Mouse (Mus musculus) thymus, adult 2 months (tissue): ENCODE data around the gene Hcfc1. TPM values are rescaled to one million over a fixed set of nuclear protein-coding genes. Genes with fewer than 3 reads are reported as not detected.
A peak's percentile ranks its signal among the peaks of the same experiment; 100 is the strongest.

Source experiments
- DNase-seq: peaks from one replicate; pipeline ENCODE4 v3.0.0; 2021
- H3K27ac ChIP-seq: fragments of 200-500 bp; 2 replicates; pipeline ENCODE4 v1.5.1; 2012; ENCODE audit warnings: low read length, control low read depth; ENCODE audit not compliant: control insufficient read depth, insufficient read depth
- H3K27me3 ChIP-seq: fragments of 200-500 bp; 2 replicates; pipeline ENCODE4 v1.6.1; 2012; ENCODE audit warnings: mild to moderate bottlenecking, low read length, moderate library complexity, mixed read lengths; ENCODE audit not compliant: control insufficient read depth, insufficient read depth
- H3K36me3 ChIP-seq: fragments of 200-500 bp; 2 replicates; pipeline ENCODE4 v1.6.1; 2012; ENCODE audit warnings: mild to moderate bottlenecking, low read length, moderate library complexity; ENCODE audit not compliant: control insufficient read depth, insufficient read depth
- H3K4me1 ChIP-seq: fragments of 200-500 bp; replicated peaks from 2 replicates; pipeline ENCODE4 v1.6.1; 2012; ENCODE audit warnings: low read length; ENCODE audit not compliant: control insufficient read depth, insufficient read depth
- H3K4me3 ChIP-seq: fragments of 200-500 bp; 2 replicates; pipeline ENCODE4 v1.5.1; 2012; ENCODE audit warnings: mild to moderate bottlenecking, low read length, control low read depth, moderate library complexity; ENCODE audit not compliant: control insufficient read depth, insufficient read depth
- CTCF ChIP-seq: fragments of 200-500 bp; IDR thresholded peaks from 2 replicates; pipeline ENCODE4 v1.5.1; 2012; ENCODE audit warnings: mild to moderate bottlenecking, control low read depth, low read length, moderate library complexity, borderline replicate concordance; ENCODE audit not compliant: control insufficient read depth, poor library complexity, insufficient read depth; ENCODE audit errors: extremely low read depth
- POLR2A ChIP-seq: fragments of 200-500 bp; IDR thresholded peaks from 2 replicates; pipeline ENCODE4 v1.6.1; 2012; ENCODE audit warnings: mild to moderate bottlenecking, low read length, control low read depth, moderate library complexity; ENCODE audit not compliant: control insufficient read depth, poor library complexity, insufficient read depth; ENCODE audit errors: extremely low read depth
- WGBS: fragments of 180-500 bp; shearing (Covaris S2); methylation state at CpG from one replicate; pipeline ENCODE4 v1.1.7; 2018; 5-methylcytosine and 5-hydroxymethylcytosine counted together
- polyA plus RNA-seq: library from polyadenylated mRNA; depleted of rRNA; stranded (reverse); fragments of >200 nt; gene quantifications from 2 replicates; pipeline ENCODE4 v1.2.3, GENCODE M21; 2012

Gene Hcfc1
- polyA plus RNA-seq, 1 experiment, result 193 TPM

DNA sequence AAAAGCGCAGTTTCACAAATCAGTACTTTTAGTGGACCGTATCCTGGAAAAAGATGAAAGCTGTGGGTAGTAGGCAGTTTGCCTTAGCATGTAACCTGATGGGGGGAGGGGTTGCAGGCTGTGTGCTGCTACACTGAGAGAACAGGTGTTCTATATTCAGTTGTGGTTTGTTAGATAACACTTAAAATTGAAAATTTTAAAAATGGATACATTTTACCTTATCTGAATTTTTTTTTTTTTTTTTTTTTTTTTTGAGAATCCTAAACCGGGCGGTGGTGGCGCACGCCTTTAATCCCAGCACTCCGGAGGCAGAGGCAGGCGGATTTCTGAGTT, 43.6 kb downstream of the Hcfc1 start:
- peak; percentile 36 for DNase-seq
- peak overlapping the region; percentile 91 for H3K27ac ChIP-seq
- H3K4me1 ChIP-seq, result no peaks in the 10 kb centered on the region
- WGBS, result 34% methylated on average over 8 of the region's 8 CpGs
- H3K27me3 ChIP-seq, result no peaks in the 10 kb centered on the region
- no peak for TF ChIP-seq CTCF
- no peak for TF ChIP-seq POLR2A
- H3K36me3 ChIP-seq, result peaks cover 15% of the 10 kb centered on the region
- peak overlapping the region; percentile 99 for H3K4me3 ChIP-seq

DNA sequence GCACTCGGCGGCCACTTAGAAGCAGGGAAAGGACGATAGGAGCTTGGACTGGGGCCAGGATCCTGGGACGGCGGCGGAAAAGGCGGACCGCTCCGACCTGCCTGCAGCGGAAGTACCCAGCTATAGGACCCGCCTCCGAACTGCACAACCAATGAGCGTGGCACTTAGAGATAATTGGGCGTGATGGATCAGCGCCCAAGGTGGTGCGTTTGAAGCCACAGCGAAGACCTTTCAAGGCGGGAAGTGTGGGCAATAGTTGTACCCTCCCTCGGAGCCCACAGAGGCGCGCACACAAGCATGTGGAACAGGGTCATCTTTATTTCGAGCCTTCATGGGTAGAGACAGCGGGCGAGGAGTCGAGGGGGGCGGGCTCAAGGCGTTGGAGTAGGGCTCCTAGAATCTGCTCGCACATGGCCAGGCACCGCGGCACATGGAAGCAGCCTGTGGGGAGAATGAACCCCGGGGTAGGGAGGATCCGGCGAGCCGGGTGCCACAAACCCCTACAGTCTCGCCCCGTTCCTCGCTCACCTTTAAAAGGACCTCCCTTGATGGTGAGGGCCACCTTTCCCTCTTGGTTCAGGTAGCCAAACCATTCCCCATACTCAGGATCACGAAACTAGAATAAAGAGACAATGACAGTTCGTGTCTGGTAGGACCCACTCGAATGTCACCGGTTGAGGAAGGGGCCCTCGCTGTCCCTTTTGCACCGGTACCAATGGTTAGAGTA, 44.2 kb downstream of the Hcfc1 start, which contains the start of the genes Arhgap4 and Naa10:
TSS of gene Arhgap4 (minus strand) at position 48 of the 727 bp plus-strand sequence.
TSS of gene Naa10 (minus strand) at position 122 of the 727 bp plus-strand sequence.
- H3K4me1 ChIP-seq, result no peaks in the 10 kb centered on the region
- H3K27me3 ChIP-seq, result no peaks in the 10 kb centered on the region
- peak within 1 kb of the TSS; percentile 99 for H3K4me3 ChIP-seq
- peaks cover 15% of the 10 kb centered on the region for H3K36me3 ChIP-seq
- peak; percentile 78 for DNase-seq
- peak within 1 kb of the TSS; percentile 91 for H3K27ac ChIP-seq
- 1% methylated on average over 42 of the region's 43 CpGs for WGBS
- TF ChIP-seq POLR2A (peak; percentile 27; the same call in 1 of the 2 replicates), CTCF (no peak)

DNA sequence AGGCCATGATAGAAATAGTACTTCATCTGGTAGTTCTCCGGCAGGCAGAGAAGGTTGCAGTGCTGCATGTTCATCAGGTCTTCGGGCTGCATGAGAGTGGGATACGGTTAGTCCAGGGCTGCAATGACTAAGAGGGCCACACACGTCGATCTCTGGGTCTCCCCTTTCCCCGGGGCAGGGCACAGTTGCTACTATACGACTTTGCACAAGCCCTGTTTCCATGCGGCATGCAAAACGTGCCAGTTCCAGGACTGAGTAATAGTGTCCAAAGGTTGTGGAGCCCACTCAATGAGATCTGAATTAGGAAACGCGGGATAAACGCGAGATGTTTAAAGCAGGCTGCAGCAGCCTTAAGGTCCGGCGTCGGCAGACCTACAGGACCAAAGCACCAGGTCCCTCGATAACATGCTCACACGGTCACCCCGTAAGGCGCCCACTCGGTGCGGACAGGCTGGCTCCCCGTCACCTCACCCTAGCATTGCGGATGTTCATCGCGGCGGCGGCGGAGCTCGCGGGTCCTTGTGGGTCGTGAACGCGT, 44.8 kb downstream of the Hcfc1 start:
- WGBS, result 0% methylated on average over 34 of the region's 34 CpGs
- TF ChIP-seq CTCF (no peak), POLR2A (no peak)
- DNase-seq, result no peak

DNA sequence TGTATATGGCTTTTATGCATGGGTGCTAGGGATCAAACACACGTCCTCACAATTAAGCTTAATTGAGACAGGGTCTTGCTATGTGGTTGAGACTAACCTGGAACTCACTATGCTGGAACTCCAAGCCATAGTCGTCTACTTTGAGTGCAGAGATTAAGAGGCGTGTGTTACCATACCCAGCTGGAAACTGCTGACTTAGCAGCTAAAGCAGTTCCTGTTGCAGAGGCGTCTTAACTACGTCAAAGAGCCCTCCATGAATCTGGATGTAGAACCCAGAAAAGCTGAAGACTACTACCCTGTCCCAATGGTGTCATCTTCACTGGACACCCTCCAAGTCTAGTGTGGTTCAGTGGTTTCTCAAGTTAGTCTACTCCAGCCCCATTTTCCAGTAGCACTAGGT, 47.5 kb downstream of the Hcfc1 start:
- peaks cover 7% of the 10 kb centered on the region for H3K4me1 ChIP-seq
- no peak for DNase-seq
- H3K27me3 ChIP-seq, result no peaks in the 10 kb centered on the region
- no peak for TF ChIP-seq POLR2A
- no peak overlapping the region for H3K4me3 ChIP-seq
- H3K27ac ChIP-seq, result no peak overlapping the region
- H3K36me3 ChIP-seq, result peaks cover 15% of the 10 kb centered on the region
- 97% methylated on average over 5 of the region's 5 CpGs for WGBS

More for the DNA sequence above, 44.8 kb downstream of the Hcfc1 start:
- H3K36me3 ChIP-seq, result peaks cover 15% of the 10 kb centered on the region
- no peaks in the 10 kb centered on the region for H3K27me3 ChIP-seq
- H3K27ac ChIP-seq, result peak overlapping the region; percentile 42; the same call in 1 of the 2 replicates
- H3K4me1 ChIP-seq, result no peaks in the 10 kb centered on the region
- peak overlapping the region; percentile 99 for H3K4me3 ChIP-seq

DNA sequence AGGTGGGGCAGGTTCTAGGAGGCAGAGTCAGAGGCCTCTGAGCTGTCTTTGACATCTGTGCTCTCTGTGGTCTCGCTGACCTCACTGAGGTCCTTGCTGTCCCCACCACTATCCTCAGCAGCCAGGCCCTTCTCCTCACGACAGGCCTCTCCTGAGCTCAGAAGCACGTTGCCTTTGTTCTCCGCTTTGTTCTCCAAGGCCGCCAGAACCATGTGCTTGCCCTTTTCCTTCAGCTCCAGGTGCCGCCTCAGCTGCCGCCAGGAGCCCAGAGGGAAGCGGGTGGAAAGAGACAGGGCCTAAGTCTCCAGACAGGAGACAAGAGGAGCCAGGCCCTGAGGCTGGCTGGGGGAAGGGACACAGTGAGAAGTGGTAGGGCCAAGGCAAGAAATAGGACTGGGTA, 49.2 kb downstream of the Hcfc1 start:
- no peak for TF ChIP-seq CTCF
- no peak for TF ChIP-seq POLR2A
- DNase-seq, result no peak
- 91% methylated on average over 8 of the region's 8 CpGs for WGBS
- Histone ChIP-seq H3K27ac (no peak overlapping the region), H3K4me1 (peaks cover 18% of the 10 kb centered on the region), H3K27me3 (no peaks in the 10 kb centered on the region), H3K4me3 (no peak overlapping the region), H3K36me3 (peaks cover 15% of the 10 kb centered on the region)

DNA sequence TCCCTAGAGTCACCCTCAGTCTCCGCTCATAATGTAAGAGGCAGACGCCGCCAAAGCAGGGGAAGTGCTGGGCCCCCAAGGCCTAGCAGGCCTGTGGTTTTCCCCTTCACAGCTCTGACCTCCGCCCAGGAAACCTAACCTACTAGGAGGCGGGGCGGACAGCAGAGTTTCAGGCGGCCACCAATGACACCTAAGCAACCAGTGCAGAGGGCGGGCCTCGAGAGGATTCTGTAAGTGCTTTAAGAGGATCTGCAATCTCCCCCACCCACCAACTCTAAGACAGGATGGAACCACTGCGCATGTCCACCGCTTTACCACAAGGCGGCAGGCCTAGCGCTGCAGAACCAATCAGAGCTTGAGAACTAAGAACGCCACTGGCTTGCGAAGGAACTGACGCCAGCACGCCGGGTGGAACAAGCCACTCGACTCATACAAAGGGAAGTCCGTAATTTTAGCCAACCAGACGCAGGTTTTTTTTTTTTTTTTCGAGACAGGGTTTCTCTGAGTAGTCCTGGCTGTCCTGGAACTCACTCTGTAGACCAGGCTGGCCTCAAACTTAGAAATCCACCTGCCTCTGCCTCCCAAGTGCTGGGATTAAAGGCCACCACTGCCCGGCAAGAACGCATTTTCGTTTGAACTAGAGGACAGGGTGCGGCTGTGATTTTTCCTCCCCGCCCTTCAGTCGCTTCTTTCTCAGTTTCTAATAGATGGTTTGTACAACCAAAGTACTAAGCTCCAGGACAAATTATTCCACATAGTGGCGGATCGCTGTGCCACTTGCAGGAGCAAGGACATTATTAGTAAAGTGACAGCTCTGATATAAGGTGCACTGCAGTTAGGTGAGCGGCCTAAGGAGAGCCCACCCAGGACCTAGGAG, 51.1 kb downstream of the Hcfc1 start:
- H3K4me1 ChIP-seq, result peaks cover 21% of the 10 kb centered on the region
- H3K36me3 ChIP-seq, result peaks cover 15% of the 10 kb centered on the region
- H3K27ac ChIP-seq, result peak overlapping the region; percentile 95
- 11% methylated on average over 31 of the region's 31 CpGs for WGBS
- H3K4me3 ChIP-seq, result peak overlapping the region; percentile 35
- H3K27me3 ChIP-seq, result no peaks in the 10 kb centered on the region
- peak; percentile 88 for DNase-seq
- TF ChIP-seq CTCF (peak; percentile 44; the same call in 1 of the 2 replicates), POLR2A (peak; percentile 85)
